Mouse (Mus musculus) neural tube, embryonic 14.5 days (tissue): ENCODE data around the gene Olfr9. TPM values are rescaled to one million over a fixed set of nuclear protein-coding genes. Genes with fewer than 3 reads are reported as not detected.

Experiments used
- ATAC-seq: fragments of 200-750 bp; cut with Nextera tagmentation; 2 replicates; pipeline ENCODE4 v1.8.0; 2017; ENCODE audit warnings: low read depth, mild to moderate bottlenecking, moderate TSS enrichment, moderate library complexity
- H3K27ac ChIP-seq: fragments of 300-500 bp; sonication (generic); 2 replicates; pipeline ENCODE4 v1.5.1; 2014; ENCODE audit warnings: low read depth, mild to moderate bottlenecking, control low read depth, low read length, moderate library complexity, mixed read lengths
- H3K27me3 ChIP-seq: fragments of 300-500 bp; sonication (generic); 2 replicates; pipeline ENCODE4 v1.6.1; 2014; ENCODE audit warnings: low read length; ENCODE audit not compliant: control insufficient read depth, insufficient read depth
- H3K36me3 ChIP-seq: fragments of 300-500 bp; sonication (generic); 2 replicates; pipeline ENCODE4 v1.6.1; 2014; ENCODE audit warnings: low read length, mixed read lengths; ENCODE audit not compliant: control insufficient read depth, insufficient read depth
- H3K4me1 ChIP-seq: fragments of 300-500 bp; sonication (generic); 2 replicates; pipeline ENCODE4 v1.6.1; 2014; ENCODE audit warnings: low read length; ENCODE audit not compliant: control insufficient read depth, insufficient read depth
- H3K4me2 ChIP-seq: fragments of 300-500 bp; sonication (generic); 2 replicates; pipeline ENCODE4 v1.6.1; 2014; ENCODE audit warnings: mild to moderate bottlenecking, low read depth, low read length, control low read depth
- H3K4me3 ChIP-seq: fragments of 300-500 bp; sonication (generic); 2 replicates; pipeline ENCODE4 v1.5.1; 2014; ENCODE audit warnings: low read depth, low read length, control low read depth, mixed read lengths
- H3K9ac ChIP-seq: fragments of 300-500 bp; sonication (generic); replicated peaks from 2 replicates; pipeline ENCODE4 v1.6.1; 2014; ENCODE audit warnings: low read depth, mild to moderate bottlenecking, control low read depth, low read length, mixed read lengths
- H3K9me3 ChIP-seq: fragments of 300-500 bp; sonication (generic); 2 replicates; pipeline ENCODE4 v1.6.1; 2016; ENCODE audit warnings: low read length; ENCODE audit not compliant: control insufficient read depth
- WGBS: fragments of 180-500 bp; shearing (Covaris S2); extraction: QIAGEN DNeasy Blood & Tissue Kit; methylation state at CpG from one replicate; pipeline ENCODE4 v1.1.7; 2014; 5-methylcytosine and 5-hydroxymethylcytosine counted together
- polyA plus RNA-seq: library from polyadenylated mRNA; unstranded; fragments of >200 nt; fragmentation: Nextera tagmentation; extraction: Ambion mirVana; gene quantifications from 2 replicates; pipeline ENCODE4 v1.2.1, GENCODE M21; 2014

The Olfr9 gene
- polyA plus RNA-seq, 1 experiment from 2014 or later: not detected

- 83% methylated on average over 2 of the region's 2 CpGs for WGBS
- H3K9me3 ChIP-seq: no peaks in the 10 kb centered on the region
- no peak overlapping the region for H3K4me3 ChIP-seq
- no peaks in the 10 kb centered on the region for H3K4me1 ChIP-seq
- H3K4me2 ChIP-seq: no peak overlapping the region
- no peak overlapping the region for H3K9ac ChIP-seq
- H3K27me3 ChIP-seq: no peaks in the 10 kb centered on the region
- no peaks in the 10 kb centered on the region for H3K36me3 ChIP-seq
- no peak for ATAC-seq
- H3K27ac ChIP-seq: no peak overlapping the region
Observed at GRCm38 (mm10) chr10:129028343-129028742, 39.1 kb downstream of the Olfr9 start.

- Histone ChIP-seq H3K9ac (no peak within 1 kb of the TSS), H3K27ac (no peak within 1 kb of the TSS), H3K4me1 (no peaks in the 10 kb centered on the region), H3K4me2 (no peak within 1 kb of the TSS), H3K27me3 (no peaks in the 10 kb centered on the region), H3K4me3 (no peak within 1 kb of the TSS), H3K9me3 (no peaks in the 10 kb centered on the region), H3K36me3 (no peaks in the 10 kb centered on the region)
- WGBS: 88% methylated on average over 3 of the region's 3 CpGs
- ATAC-seq: no peak
Observed at GRCm38 (mm10) chr10:129039796-129040195, 50.6 kb downstream of the Olfr9 start, which contains the start of gene Olfr764-ps1. Gene Olfr764-ps1 (minus strand): TSS chr10:129039896.

Other genes starting within 250 kb of the Olfr9 start
- 7.8 and 9.2 TPM in 2 replicates for gene Dgka, start 244.6 kb upstream of the Olfr9 start, polyA plus RNA-seq
- gene Pym1, start 241.5 kb upstream of the Olfr9 start, polyA plus RNA-seq: 36.0 and 41.9 TPM in 2 replicates
- 0.70 and 0.71 TPM in 2 replicates for gene Mmp19, start 198.5 kb upstream of the Olfr9 start, polyA plus RNA-seq
- gene Dnajc14, start 185.4 kb upstream of the Olfr9 start, polyA plus RNA-seq: 35.6 and 42.1 TPM in 2 replicates
- gene Tmem198b, start 185.1 kb upstream of the Olfr9 start, polyA plus RNA-seq: 13.9 and 16.6 TPM in 2 replicates
- 146 and 168 TPM in 2 replicates for gene Sarnp, start 172.1 kb upstream of the Olfr9 start, polyA plus RNA-seq
- 21.2 and 21.9 TPM in 2 replicates for gene Ormdl2, start 167.8 kb upstream of the Olfr9 start, polyA plus RNA-seq
- gene Gdf11, start 97.7 kb upstream of the Olfr9 start, polyA plus RNA-seq: 8.2 and 8.6 TPM in 2 replicates
- 146 and 210 TPM in 2 replicates for gene Cd63, start 88.4 kb upstream of the Olfr9 start, polyA plus RNA-seq
- 18.4 and 19.7 TPM in 2 replicates for gene Rdh5, start 66.5 kb upstream of the Olfr9 start, polyA plus RNA-seq
- gene Bloc1s1, start 65.4 kb upstream of the Olfr9 start, polyA plus RNA-seq: 258 and 280 TPM in 2 replicates
- gene Itga7, start 55.6 kb upstream of the Olfr9 start, polyA plus RNA-seq: 3.3 and 10.3 TPM in 2 replicates
- gene Mettl7b, start 28.4 kb upstream of the Olfr9 start, polyA plus RNA-seq: not detected in 2 replicates
- not detected in 2 replicates for gene Olfr763, start 21.4 kb downstream of the Olfr9 start, polyA plus RNA-seq
- gene Olfr764-ps1, start 50.5 kb downstream of the Olfr9 start, polyA plus RNA-seq: not detected in 2 replicates
- not detected in 2 replicates for gene Olfr765, start 60.6 kb downstream of the Olfr9 start, polyA plus RNA-seq
- not detected in 2 replicates for gene Olfr766-ps1, start 79.5 kb downstream of the Olfr9 start, polyA plus RNA-seq
- not detected in 2 replicates for gene Olfr767, start 93.5 kb downstream of the Olfr9 start, polyA plus RNA-seq
- not detected in 2 replicates for gene Olfr768, start 109.9 kb downstream of the Olfr9 start, polyA plus RNA-seq
- gene Olfr769, start 128.4 kb downstream of the Olfr9 start, polyA plus RNA-seq: not detected in 2 replicates
- gene Olfr770, start 149.6 kb downstream of the Olfr9 start, polyA plus RNA-seq: not detected in 2 replicates
- gene Olfr771, start 175.3 kb downstream of the Olfr9 start, polyA plus RNA-seq: not detected in 2 replicates
- gene Olfr772, start 188.5 kb downstream of the Olfr9 start, polyA plus RNA-seq: not detected in 2 replicates
- not detected in 2 replicates for gene Olfr773, start 198.0 kb downstream of the Olfr9 start, polyA plus RNA-seq
- gene Olfr774, start 246.8 kb downstream of the Olfr9 start, polyA plus RNA-seq: not detected in 2 replicates